Mouse (Mus musculus) E14TG2a.4 (cell line): ENCODE data around the gene Rin1.

Experiments
- CTCF ChIP-seq: conservative IDR thresholded peaks from 2 replicates; pipeline ENCODE4 v1.5.1; 2014; ENCODE audit warnings: low read length
- NANOG ChIP-seq: IDR thresholded peaks from 2 replicates; pipeline ENCODE4 v1.6.1; 2014; ENCODE audit warnings: borderline replicate concordance, low read length, mixed read lengths
- POU5F1 ChIP-seq: IDR thresholded peaks from 2 replicates; pipeline ENCODE4 v1.6.1; 2014; ENCODE audit warnings: low read length, borderline replicate concordance

- TF ChIP-seq CTCF (no peak), POU5F1 (no peak), NANOG (no peak)
These were observed 17.6 kb upstream of the Rin1 start for GRCm38 (mm10) chr19:5032686-5033085.
